27 mouse cellular contexts compared by ENCODE assay signal in genomic region chr12:109742486-109742885, GRCm38 (mm10).
"Had no signal": no experiment of that assay in that cellular context is flagged by ENCODE, and none has a peak within 500 bp of the region (broad histone marks: within the 10 kb centered on the region; RNA-seq: fewer than 3 reads in every experiment).

No protein-coding gene starts in this region.

- H3K27ac ChIP-seq: gastrocnemius, adult 2 months; heart, embryonic 13.5 days; heart, embryonic 15.5 days; hindbrain, embryonic 10.5 days; hindbrain, embryonic 12.5 days; hindbrain, embryonic 14.5 days; intestine, embryonic 15.5 days; layer of hippocampus, adult 2 months; left cerebral cortex, adult 2 months; limb, embryonic 10.5 days; limb, embryonic 12.5 days; liver, embryonic 14.5 days had no signal

- H3K27me3 ChIP-seq: heart, embryonic 13.5 days; heart, embryonic 15.5 days; hindbrain, embryonic 12.5 days; intestine, embryonic 15.5 days; limb, embryonic 12.5 days had no signal

- ATAC-seq: hindbrain, embryonic 16.5 days; inflammation-experienced regulatory T-cells, adult 6 months; intestine, embryonic 15.5 days; intestine, postnatal 0 days; liver, postnatal 0 days had no signal

- H3K4me2 ChIP-seq: heart, embryonic 11.5 days; heart, embryonic 13.5 days; heart, embryonic 15.5 days; hindbrain, embryonic 12.5 days; hindbrain, embryonic 14.5 days; intestine, embryonic 15.5 days; limb, embryonic 12.5 days; liver, embryonic 11.5 days had no signal

- H3K9ac ChIP-seq: heart, embryonic 13.5 days; heart, embryonic 15.5 days; hindbrain, embryonic 12.5 days; hindbrain, embryonic 14.5 days; intestine, embryonic 15.5 days; limb, embryonic 12.5 days; liver, embryonic 14.5 days; liver, postnatal 0 days had no signal

- DNase-seq: gastrocnemius, adult 2 months; gastrocnemius, postnatal 25 days; heart, postnatal 14 days; heart, postnatal 4 days; kidney, adult 18-20 months; kidney, adult 8-10 months; kidney, postnatal 10 days; kidney, postnatal 25 days; kidney, postnatal 4 days; liver; liver, postnatal 0 days had no signal

- H3K4me3 ChIP-seq: gastrocnemius, adult 2 months; heart, embryonic 13.5 days; heart, embryonic 15.5 days; hindbrain, embryonic 10.5 days; hindbrain, embryonic 12.5 days; intestine, embryonic 15.5 days; layer of hippocampus, adult 2 months; left cerebral cortex, adult 2 months; limb, embryonic 10.5 days; limb, embryonic 12.5 days had no signal

- H3K9me3 ChIP-seq: heart, embryonic 13.5 days; heart, embryonic 15.5 days; hindbrain, embryonic 10.5 days; hindbrain, embryonic 12.5 days; intestine, embryonic 15.5 days; limb, embryonic 10.5 days; limb, embryonic 12.5 days had no signal

- H3K4me1 ChIP-seq: heart, embryonic 15.5 days had no signal

- H3K36me3 ChIP-seq: heart, embryonic 15.5 days had no signal
